Mouse (Mus musculus) ovary, postnatal 36 days (tissue): ENCODE results near the gene Asb18.

ENCODE experiments used
- DNase-seq: peaks from one replicate; pipeline ENCODE4 v3.0.0; 2022; ENCODE audit warnings: low spot score, mixed read lengths

Asb18 gene

DNA sequence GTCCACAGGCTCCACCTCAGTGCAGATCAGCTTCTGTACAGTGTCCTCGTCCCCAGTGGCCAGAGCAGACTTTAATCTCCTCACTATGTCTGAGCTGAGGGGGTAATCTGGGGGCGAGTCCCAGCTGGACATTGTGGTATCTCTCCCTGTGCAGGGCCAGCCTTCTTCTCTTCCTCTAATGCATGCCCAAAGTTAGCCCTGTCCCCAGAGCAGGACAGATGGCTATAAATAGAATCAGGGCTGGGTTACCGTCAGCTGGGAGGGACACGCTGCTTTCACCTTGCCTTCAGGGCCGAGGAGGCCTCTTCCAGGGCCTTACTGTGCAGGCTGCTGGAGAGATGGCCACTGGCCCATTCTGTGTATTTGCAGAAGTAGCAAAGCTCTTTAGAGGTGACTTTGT lies at the start of gene Asb18:
Gene Asb18, minus strand, starts transcription at position 221 of the 400 bp plus-strand sequence.
- DNase-seq = no peak

DNA sequence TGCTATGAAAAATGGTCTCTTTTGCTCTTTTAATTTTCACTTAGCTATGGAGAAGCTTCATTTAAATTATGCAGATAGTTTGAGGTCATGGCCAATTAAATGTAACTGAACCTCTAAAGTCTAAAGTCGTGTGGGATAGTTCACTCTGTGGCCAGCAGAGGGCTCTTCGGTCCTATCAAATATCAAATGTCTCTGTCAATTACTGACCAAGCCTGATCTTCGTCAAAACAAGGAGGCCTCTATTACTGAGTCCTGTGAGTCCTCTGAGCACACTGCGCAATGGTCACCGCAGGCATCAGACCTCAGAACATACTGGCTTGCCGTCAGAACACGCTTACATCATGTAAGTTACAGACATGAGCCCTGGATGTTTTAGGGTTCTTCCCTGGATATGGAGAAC lies 46.1 kb upstream of the Asb18 start:
- DNase-seq = peak; percentile 34

DNA sequence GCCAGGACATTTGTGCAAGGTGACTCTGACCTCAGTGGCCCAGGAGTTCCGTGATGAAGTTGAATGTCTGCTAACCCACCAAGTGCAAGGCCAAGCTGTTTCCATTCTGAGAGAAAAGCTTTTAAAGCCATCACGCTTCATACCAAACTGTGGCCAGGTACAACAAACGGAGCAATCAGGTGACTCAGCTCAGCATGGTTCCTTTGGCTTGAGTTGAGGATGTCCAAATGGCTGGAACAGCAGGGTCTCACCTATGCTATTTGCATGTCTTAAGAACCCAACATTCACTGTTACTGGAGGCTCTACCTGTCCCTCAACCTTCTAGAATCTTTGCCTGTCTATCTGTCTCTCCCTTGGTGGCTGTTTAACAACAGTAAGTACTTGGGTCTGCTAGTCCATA lies 45.6 kb upstream of the Asb18 start:
- no peak for DNase-seq

DNA sequence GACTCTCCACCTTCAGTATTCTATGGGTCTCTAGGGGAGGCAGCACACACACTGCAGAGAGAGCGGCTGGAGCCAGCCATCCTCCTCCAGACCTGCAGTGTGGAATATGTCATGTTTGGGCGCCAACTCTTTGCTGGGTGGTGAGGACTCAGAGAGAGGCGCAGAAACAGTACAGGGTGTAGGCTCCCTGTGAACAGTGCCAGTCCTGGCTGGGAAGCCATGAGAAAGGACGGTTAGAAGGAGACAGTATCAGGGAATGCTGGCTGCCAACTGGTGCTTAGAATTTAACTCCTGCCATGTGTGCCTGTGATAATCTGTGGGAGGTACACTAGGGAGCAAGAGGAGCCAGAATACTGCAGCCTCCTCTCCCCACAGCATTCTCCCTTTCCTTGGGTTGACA lies 40.5 kb upstream of the Asb18 start:
- no peak for DNase-seq

DNA sequence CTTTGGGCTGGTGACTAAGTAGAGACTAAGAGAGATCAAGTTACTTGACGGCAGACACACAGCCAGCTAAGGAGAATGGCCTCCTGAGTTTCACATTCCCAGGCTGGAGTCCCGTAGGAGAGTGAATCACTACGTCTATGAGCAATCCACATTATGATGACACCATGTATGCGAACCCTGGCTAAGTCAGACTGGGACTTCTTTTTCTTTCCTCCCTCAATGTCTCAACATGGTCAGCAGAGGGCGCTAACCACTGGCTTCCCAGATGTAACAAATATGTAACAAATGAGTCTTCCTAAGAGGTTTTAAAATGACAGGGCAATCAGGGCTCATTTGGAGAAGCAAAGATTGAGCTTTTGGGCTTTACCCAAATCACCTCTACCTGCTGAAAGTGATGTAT lies 36.9 kb upstream of the Asb18 start:
- no peak for DNase-seq

DNA sequence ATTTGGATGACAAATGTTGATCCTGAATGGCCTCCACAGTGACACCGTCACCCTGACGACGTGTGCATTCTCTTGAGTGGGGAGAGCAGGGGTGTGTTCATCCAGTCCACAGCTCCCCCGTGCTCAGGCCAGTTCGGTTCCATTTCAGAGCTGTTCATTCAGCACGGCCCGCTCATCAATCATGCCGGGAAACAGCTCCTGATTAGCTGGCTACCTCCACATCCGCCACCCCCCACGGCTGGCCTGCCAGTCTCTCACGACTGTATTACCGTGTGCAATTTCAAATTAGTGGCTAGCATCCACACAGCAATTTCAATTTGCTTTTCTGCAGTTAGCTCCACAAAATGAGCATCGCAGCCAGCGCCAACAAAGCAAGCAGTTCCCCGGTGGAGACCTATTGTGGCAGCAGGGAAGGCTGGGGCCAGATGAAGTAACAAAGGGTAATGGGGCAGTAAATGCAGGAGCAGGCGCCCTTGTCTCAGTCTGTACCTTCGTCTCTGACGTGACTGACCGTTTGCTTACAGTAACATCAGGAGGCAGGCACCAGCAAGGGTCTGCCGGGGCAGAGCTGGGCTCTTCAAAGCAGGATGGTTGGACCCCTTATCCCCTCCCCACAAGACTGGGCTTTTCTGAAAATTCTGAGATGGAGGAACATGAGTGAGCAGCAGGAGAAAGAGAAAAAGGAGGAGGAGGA lies 35.7 kb upstream of the Asb18 start:
- no peak for DNase-seq

DNA sequence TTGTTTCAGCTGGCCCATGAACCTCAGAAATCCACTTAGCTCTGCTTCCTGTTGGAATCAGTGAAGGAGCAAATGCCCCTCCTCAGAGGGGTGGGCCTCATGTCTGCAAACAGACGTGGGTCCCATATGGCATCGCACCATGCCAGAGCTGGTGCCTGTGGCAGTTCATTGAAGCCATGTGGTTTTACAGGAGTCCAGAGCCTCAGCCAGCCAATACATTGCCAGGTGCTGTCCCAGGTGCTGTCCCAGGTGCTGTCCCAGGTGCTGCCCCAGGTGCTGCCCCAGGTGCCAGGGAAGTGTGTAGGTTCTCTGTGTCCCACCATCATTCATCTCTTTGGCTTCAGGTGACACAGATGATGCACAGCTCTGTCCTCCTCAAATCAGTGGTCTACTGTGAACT lies 13.8 kb upstream of the Asb18 start:
- no peak for DNase-seq

DNA sequence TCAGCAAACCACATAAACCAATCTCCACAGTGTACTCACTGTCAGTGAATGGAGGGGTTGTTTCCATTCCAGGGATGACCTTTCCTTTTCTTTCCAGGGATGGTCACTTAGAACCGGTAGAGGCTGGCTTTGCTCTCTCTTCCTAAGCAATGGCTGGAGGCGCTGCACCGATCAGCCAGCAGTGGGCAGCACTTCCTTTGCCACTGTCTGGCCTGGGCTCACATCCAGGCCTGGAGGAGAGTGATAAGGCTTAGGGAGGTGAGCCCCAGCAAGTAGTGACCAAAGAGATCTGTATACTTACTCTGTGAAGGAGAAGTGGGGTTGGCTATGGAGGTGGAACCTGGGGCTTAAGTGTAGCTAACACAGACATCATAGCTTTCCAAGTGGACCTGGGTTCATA lies 12.5 kb upstream of the Asb18 start:
- peak; percentile 31 for DNase-seq

DNA sequence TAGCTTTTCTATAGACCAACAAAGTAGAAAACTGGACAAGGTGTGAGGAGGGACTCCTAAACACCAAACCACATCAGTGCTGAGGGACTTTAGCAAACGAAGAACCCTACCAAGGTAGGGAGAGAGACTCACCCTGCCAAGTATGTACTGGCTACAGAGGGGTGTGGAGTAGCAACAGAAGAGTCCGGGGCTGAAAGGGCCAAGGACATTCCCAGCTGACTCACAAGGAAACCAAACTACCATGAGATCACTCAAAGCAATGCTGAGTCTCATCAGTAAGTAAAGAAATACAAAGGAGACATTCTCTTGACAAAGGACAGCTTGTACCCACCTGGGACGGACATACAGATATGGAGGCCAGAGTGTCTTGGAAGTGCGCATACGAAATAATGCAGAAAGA lies 5.9 kb upstream of the Asb18 start:
- no peak for DNase-seq

DNA sequence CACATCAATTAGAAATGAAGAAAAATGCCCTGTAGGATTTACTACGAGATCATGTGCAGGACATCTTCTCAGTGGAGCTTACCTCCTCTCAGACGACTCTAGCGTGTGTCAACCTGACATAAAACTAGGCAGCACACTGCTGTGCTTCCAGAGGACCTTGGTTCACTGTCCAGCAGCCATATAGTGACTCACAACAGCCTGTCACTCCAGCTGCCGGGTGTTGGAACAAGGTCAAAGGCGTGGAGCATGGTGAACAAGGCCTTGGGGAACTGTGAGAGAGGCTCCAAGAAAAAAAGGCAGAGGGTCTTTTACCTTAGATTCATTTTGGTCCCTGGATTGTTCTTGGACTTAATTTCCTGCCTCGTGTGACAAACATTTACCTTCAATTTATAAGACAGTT lies 3.6 kb upstream of the Asb18 start:
- DNase-seq = no peak

DNA sequence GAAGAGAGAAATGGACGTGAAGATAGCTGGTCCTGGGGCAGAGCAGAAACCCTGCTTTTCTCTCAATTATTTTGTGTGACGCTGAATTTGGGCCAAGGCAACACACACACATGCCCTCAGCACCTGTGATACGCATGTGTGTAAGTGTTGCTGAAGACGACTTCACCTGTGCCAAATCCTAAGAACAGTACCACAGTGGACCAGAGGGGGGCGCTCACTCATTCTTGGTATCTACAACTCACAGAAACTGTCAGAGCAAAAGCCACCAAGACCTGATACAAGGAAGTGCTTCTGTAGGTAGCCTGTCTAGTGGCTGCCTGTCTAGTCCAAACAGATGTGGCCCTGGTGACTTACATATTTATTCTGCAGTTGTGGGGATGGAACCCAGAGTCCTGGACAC lies 1.2 kb downstream of the Asb18 start:
- DNase-seq = no peak

DNA sequence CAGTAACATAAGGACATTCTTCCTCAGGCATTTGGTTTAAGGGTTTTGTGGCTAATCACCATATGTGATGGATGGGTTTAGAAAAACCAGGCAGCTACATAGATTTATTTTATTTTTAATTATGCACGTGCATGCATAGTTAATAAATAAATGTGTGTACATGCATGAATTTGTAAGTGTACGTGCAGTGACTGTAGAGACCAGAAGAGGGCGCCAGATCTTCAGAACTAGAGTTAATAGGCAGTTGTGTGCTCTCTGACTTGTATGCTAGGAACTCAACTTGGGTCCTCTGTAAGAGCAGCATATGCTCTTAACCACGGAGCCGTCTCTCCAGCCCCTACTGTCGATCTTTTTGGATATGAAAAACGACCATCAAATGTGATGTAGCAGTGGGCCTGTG lies 1.6 kb downstream of the Asb18 start:
- no peak for DNase-seq

DNA sequence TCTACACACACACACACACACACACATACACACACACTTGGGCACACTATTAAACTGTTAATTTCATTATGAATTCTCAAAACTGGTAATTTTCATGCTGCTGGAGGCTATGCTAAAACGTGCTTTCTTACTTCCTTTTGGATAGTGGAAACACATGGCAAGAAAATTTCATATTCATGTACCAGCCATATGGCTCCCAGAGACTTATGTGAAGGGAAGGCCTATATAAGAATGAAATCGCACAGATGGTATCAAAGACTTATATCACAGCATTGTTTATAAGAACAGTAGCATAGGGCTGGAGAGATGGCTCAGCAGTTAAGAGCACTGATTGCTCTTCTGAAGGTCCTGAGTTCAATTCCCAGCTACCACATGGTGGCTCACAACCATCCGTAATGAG lies 2.3 kb downstream of the Asb18 start:
- no peak for DNase-seq

DNA sequence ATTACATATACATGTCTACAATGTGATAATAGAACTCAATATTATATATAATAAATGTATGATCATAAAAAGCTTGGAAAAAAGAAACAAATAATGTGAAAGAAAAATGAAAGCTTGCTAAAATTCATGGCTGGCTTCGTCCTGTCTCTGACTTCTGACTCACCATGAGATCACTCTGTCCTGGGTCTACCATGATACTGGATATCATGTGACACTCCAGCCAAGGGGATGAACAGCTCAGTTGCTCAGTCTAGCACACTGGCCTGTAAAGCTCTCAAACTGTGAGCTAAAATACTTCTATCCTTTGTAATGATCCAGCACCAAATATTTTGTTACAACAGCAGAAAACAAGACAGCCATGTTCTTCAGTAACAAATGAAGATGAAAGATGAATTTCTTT lies 4.4 kb downstream of the Asb18 start:
- no peak for DNase-seq

DNA sequence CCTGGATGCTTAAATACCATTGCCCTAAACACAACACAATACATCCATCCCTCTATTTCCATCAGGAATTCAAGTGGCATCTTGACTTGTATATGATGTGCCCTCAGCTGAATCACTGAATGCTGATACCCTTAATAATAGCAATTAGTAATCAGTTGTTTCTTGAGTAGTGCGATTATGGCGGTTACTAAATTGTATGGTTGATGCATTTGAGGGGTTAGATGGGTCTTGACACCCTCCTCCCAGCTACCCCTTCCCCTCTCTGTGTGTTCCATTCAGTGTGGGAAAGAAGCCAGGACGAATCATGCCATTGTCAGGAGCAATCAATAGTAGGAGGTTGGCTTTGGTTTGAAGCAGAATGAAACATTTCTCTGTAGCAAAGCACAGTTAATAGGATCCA lies 5.3 kb downstream of the Asb18 start:
- DNase-seq = no peak

DNA sequence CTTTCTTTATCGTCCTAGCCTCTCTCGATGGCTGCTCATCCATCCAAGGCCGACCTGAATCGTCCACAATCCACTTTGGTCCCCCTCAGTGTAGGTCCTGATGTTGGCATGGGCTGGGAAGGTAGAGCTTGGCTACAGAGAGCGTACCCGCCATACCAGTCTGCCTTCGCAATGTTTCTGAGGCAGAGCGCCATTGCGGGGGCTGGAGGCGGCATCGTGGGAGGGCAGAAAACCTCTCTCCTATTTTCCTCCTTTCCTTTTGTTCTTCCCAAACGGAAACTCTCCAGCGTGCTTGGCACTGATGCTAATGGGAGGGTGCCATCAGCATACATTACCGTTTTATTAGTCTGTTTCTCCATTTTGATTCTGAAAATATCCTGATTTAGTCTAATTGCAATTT lies 7.8 kb downstream of the Asb18 start:
- DNase-seq = no peak

DNA sequence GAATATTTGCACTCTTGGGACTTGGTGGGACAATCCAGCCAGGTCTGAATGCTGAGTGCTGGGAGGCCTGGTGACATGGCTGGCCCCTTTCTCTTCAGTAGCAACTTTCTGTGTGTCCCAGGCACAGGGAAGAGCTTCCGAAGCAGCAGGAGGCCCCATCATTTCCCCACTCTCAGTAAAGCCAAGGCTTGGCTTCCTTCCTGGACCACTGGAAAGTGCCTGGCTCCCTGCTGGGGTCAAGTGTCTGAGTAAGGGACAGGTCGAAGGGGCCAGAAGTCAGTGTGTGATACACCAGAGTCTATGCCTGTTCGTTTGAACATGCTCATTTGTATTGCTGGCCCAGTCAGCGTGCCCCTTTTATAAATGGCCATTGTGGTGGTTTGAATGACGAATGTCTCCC lies 13.5 kb downstream of the Asb18 start:
- no peak for DNase-seq

DNA sequence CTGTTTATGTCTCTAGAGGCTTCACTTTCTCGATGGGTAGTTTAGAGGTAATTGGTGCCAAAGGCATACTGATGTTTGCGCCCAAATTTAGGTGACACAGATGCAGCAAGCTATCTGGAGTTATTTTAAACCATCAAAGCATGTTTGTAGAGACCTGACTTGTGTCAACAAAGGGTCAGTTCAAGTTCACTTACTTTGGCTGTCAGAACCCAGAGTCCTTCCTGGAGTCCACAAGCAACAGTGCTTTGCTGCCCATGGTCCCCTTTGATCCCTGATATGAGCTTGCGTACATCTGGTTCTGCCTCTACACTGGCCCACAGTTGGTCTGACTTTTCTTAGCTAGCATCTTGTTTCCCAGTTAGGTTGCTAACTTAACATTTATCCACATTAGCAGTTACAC lies 14.6 kb downstream of the Asb18 start:
- DNase-seq = no peak

DNA sequence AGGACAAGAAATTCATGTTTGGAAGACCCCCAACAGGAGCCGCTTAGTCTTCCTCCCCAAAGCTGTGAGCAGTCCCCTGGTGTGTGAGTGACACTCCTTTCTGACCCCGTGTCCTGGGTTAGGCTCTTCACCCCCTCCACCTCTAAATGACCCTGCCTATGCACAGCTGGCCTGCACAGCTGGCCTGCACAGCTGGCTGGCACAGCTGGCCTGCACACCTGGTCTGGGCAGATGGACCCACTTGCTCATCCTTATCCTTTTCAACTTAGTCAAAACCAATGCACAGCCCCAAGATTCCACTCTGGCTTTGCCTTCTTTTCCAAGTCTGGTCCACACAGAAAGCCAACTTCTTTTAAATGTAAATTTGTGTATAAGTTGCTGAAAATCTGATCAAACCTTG lies 15.8 kb downstream of the Asb18 start:
- no peak for DNase-seq

DNA sequence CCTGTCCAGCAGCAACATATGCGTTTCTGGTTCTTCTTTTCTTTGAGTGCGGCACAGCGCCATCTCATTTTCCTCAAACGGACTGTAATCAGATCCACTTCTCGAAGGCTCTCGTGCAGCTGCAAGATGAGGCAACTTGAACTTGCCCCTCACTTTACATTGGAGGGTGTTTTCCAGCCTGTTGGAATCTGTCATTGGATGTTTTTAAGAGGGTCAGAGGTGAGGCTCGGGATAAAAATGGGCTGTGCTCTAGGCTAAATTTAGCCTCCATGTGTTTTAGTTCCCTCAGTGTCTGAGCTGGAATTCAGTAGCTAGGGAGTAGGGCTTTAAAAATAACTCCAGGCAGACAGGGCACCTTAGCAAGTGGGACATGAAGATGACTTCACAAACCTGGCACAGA lies 16.4 kb downstream of the Asb18 start:
- DNase-seq = no peak

DNA sequence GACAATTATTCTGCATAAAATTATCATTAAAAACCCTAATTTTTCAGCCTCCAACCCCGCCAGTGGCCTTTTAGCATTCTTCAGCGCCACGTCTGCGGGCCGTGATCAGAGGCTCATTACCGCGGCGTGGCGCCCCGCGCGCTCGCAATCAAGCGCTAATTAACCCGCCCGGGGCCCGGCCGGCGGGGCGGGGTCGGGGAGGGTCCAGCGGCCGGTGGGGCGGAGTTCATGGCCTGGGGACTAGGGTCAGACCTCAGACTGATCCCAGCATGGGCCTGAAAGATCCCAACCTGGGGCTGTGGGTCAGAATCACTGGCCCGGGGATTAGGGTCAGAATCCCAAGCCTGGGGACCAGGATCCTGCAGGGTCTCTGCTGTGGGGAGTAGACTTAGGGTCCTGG lies 22.2 kb downstream of the Asb18 start:
- DNase-seq = no peak

DNA sequence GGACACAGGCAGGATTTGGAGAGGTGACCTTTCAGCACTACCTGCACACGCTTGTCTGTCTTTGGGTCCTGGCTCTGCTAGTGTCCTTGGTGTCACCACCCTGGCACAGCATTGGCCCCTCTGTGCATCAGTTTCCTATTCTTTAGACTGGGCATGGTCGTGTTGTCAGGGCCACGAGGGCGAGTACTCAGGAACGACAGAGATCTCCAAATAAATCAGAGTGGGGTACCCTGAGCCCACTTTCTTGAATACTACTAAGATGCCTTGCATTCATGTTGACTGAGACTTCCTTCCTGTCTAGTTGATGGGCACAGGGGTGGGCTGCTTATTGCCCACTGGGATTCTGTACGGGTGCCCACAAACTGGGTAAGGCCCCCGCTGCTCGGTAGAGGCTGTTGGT lies 37.2 kb downstream of the Asb18 start:
- no peak for DNase-seq

DNA sequence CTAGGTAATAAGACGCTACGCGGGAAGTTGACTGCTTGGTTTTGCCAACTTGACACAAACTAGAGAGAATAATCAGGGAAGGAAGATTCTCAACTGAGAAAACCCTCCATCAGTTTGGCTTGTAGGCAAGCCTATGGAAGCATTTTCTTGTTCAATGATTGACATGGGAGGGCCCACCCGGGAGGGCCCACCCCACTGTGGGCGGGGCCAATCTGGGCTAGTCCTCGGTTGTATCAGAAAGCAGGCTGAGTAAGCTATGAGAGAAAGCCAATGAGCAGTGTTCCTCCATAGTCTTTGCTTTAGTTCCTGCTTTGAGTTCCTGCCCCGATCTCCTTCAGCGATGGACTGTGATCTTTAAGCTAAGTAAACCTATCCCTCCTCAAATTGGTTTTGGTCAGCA lies 38.1 kb downstream of the Asb18 start:
- no peak for DNase-seq

DNA sequence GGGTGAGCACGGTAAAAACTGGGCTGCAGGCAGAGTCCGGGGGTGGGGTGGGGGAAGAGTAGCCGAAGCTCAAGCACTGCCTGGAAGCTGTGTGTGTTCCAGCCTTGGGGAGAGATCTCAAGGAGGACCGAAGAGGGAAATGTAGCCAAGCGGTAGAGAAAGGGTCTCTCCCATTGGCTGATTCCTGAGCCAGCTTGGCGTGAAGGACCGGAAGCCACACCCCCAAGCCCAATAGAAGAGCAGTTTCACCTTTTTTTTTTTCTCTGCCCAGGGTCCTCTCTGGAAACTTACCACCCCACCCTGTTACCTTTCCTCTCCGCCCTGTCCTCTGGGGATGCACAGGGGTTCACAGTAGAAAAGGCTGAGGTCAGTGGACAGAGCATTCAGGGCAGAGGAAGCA lies 39.9 kb downstream of the Asb18 start:
- no peak for DNase-seq

DNA sequence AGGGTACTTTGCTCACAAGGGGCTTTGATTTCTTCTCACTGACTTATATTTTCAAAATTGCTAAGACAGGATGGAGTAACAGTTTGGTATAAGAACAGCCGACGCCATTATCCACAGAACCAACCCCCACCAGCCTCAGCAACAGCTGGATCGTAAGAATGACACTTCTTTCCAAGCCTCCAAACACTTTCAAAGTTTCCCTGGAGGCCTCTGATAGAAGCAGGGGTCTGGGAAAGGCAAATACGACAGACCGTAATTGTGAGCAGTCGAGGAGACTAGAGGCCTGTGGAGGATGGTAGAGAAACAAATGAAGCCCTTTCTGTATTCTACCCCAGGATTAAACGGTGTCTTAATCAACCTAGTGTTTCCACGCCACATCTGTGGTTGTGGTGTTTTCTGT lies 42.6 kb downstream of the Asb18 start:
- no peak for DNase-seq
